Mouse (Mus musculus) lung, embryonic 14.5 days (tissue): ENCODE measurements around the gene Cd46. TPM values are rescaled to one million over a fixed set of nuclear protein-coding genes. Genes with fewer than 3 reads are reported as not detected.

Source experiments
- ATAC-seq: fragments of 200-750 bp; cut with Nextera tagmentation; 2 replicates; pipeline ENCODE4 v1.8.0; 2017; ENCODE audit warnings: mild to moderate bottlenecking, moderate TSS enrichment, moderate library complexity; ENCODE audit not compliant: insufficient read depth
- DNase-seq: peaks from one replicate; pipeline ENCODE4 v3.0.0-alpha.2; 2015
- H3K27ac ChIP-seq: fragments of 300-500 bp; sonication (generic); 2 replicates; pipeline ENCODE4 v1.5.1; 2014; ENCODE audit warnings: low read depth, mild to moderate bottlenecking, moderate library complexity
- H3K27me3 ChIP-seq: fragments of 300-500 bp; sonication (generic); 2 replicates; pipeline ENCODE4 v1.6.1; 2014; ENCODE audit warnings: low read length, control low read depth; ENCODE audit not compliant: insufficient read depth
- H3K36me3 ChIP-seq: fragments of 300-500 bp; sonication (generic); 2 replicates; pipeline ENCODE4 v1.6.1; 2014; ENCODE audit warnings: control low read depth; ENCODE audit not compliant: insufficient read depth
- H3K4me1 ChIP-seq: fragments of 300-500 bp; sonication (generic); 2 replicates; pipeline ENCODE4 v1.6.1; 2014; ENCODE audit warnings: antibody characterized with exemption, control low read depth; ENCODE audit not compliant: insufficient read depth
- H3K4me2 ChIP-seq: fragments of 300-500 bp; sonication (generic); 2 replicates; pipeline ENCODE4 v1.6.1; 2014; ENCODE audit warnings: mild to moderate bottlenecking
- H3K4me3 ChIP-seq: fragments of 300-500 bp; sonication (generic); 2 replicates; pipeline ENCODE4 v1.5.1; 2014; ENCODE audit warnings: low read depth, low read length
- H3K9ac ChIP-seq: fragments of 300-500 bp; sonication (generic); 2 replicates; pipeline ENCODE4 v1.6.1; 2014
- H3K9me3 ChIP-seq: fragments of 300-500 bp; sonication (generic); 2 replicates; pipeline ENCODE4 v1.6.1; 2016; ENCODE audit warnings: low read depth, low read length, control low read depth
- CTCF ChIP-seq: IDR thresholded peaks from 2 replicates; pipeline ENCODE4 v1.5.1; 2016; ENCODE audit warnings: antibody characterized with exemption, low read depth
- WGBS: fragments of 180-500 bp; shearing (Covaris S2); extraction: QIAGEN DNeasy Blood & Tissue Kit; methylation state at CpG from one replicate; pipeline ENCODE4 v1.1.7; 2014; 5-methylcytosine and 5-hydroxymethylcytosine counted together
- microRNA counts: library from miRNA; unstranded; fragments of <30 nt; microRNA quantifications from one replicate; lab custom pipeline; 2016
- microRNA-seq: library from miRNA; unstranded; fragments of <30 nt; microRNA quantifications from one replicate; pipeline ENCODE4, GENCODE M21; 2016; ENCODE audit warnings: borderline number of aligned reads
- polyA plus RNA-seq: library from polyadenylated mRNA; unstranded; fragments of >200 nt; fragmentation: Nextera tagmentation; extraction: Ambion mirVana; gene quantifications from 2 replicates; pipeline ENCODE4 v1.2.1, GENCODE M21; 2014

Gene Cd46
- polyA plus RNA-seq, 1 experiment from 2014 or later: 0.68 TPM

GRCm38 (mm10) chr1:194991654-194992053 lies 100.4 kb downstream of the Cd46 start:
- WGBS: 62% methylated on average over 2 of the region's 2 CpGs
- Histone ChIP-seq H3K9me3 (no peaks in the 10 kb centered on the region), H3K27me3 (no peaks in the 10 kb centered on the region), H3K4me1 (no peaks in the 10 kb centered on the region), H3K36me3 (no peaks in the 10 kb centered on the region), H3K4me3 (no peak overlapping the region), H3K27ac (no peak overlapping the region), H3K4me2 (no peak overlapping the region), H3K9ac (no peak overlapping the region)
- no peak for DNase-seq
- no peak for TF ChIP-seq CTCF
- no peak for ATAC-seq

- no peak for TF ChIP-seq CTCF
- 85% methylated on average over 2 of the region's 2 CpGs for WGBS
- H3K36me3 ChIP-seq: no peaks in the 10 kb centered on the region
- ATAC-seq: no peak
- no peak overlapping the region for H3K4me2 ChIP-seq
- DNase-seq: no peak
- no peak overlapping the region for H3K9ac ChIP-seq
- no peak overlapping the region for H3K27ac ChIP-seq
- H3K27me3 ChIP-seq: no peaks in the 10 kb centered on the region
- H3K4me1 ChIP-seq: no peaks in the 10 kb centered on the region
- no peak overlapping the region for H3K4me3 ChIP-seq
- no peaks in the 10 kb centered on the region for H3K9me3 ChIP-seq
Observed at GRCm38 (mm10) chr1:194990976-194991375, 101.1 kb downstream of the Cd46 start.

- H3K4me3 ChIP-seq: no peak overlapping the region
- H3K9ac ChIP-seq: no peak overlapping the region
- ATAC-seq (no peak), DNase-seq (no peak)
- no peaks in the 10 kb centered on the region for H3K9me3 ChIP-seq
- no peak overlapping the region for H3K27ac ChIP-seq
- H3K36me3 ChIP-seq: no peaks in the 10 kb centered on the region
- no peak overlapping the region for H3K4me2 ChIP-seq
- no peak for TF ChIP-seq CTCF
- WGBS: 93% methylated on average over 1 of the region's 1 CpGs
- no peaks in the 10 kb centered on the region for H3K4me1 ChIP-seq
- H3K27me3 ChIP-seq: no peaks in the 10 kb centered on the region
Observed at GRCm38 (mm10) chr1:194989024-194989423, 103.0 kb downstream of the Cd46 start.

MicroRNAs within 50 kb of the gene (microRNA counts, 519-probe panel; counts per million panel counts)
- 2,795 counts per million, percentile 52 among the panel's probes with 10 or more counts for microRNA mmu-miR-29b (lab: Ali Mortazavi, UCI)
- 3,229 counts per million, percentile 62 among the panel's probes with 10 or more counts for microRNA mmu-miR-29c (lab: Ali Mortazavi, UCI)

Small RNA genes lying within 50 kb of the gene (microRNA-seq; reads per million reads assigned to microRNA genes)
- gene Mir29b-2 (not detected), gene Mir29c (83.4 reads per million, percentile 46 among the genes with 10 or more reads in this experiment)

Other genes starting within 250 kb of the Cd46 start
- gene Cd34, start 153.4 kb downstream of the Cd46 start, polyA plus RNA-seq: 164 and 165 TPM in 2 replicates
- gene Cr1l, start 39.3 kb upstream of the Cd46 start, polyA plus RNA-seq: 66.4 and 73.4 TPM in 2 replicates
- gene Cr2, start 84.5 kb upstream of the Cd46 start, polyA plus RNA-seq: 0.20 and 0.39 TPM in 2 replicates